Mouse (Mus musculus): ENCODE measurements around the gene Exph5.

Gene Exph5

DNA sequence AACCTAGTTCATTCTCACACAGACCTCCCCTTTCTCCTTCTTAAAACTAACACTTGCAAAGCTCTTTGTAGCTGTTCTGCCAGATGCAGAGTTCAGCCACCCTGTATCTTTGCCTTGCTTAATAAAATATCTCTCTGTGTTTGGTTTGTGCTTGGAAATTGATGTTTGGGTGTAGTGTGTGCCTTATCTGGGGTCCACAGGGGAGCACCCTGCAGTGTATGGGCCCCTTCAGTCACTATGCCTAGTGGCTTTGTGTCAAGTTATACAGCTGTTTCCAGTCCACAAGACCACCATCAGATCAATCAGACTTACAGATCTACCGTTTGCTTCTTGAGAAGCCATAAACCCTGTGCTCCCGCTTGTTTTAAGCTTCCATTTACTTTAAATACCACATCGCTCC, 108.0 kb downstream of the Exph5 start:
- no peak for DNase-seq

DNA sequence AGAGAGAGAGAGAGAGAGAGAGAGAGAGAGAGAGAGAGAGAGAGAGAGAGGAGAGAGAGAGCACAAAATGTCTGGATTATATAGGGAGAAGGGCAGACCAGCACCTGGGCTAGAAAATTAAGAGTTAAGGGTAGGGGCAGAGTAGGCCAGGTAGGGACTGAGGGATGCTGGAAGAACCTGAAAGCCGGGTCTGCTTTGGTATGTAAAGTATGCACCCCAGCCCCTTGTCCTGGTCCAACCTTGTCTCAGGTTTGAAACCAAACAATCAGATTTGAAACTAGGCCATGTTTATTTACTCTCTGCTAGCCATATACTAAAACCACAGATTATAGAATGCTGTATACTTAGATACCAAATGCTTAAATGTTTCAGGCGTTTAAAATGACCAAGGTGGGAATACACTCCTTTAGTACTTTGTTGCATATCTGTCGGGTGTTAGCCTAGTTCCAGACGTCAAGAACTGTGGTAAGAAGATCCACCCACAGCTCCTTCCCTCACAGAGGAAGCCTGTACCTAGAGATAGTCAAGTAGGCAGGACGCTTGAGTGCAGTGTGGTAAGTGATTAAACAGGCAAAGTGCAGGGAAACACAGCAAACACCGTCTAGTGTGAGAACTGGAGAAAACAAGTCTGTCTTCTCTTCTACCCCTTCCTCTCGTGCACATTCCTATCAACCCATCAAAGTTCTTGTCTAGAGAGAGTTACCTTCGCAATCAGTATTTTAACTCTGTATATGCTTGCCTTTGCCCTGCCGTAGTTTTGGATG, 120.8 kb downstream of the Exph5 start:
- DNase-seq = no peak

DNA sequence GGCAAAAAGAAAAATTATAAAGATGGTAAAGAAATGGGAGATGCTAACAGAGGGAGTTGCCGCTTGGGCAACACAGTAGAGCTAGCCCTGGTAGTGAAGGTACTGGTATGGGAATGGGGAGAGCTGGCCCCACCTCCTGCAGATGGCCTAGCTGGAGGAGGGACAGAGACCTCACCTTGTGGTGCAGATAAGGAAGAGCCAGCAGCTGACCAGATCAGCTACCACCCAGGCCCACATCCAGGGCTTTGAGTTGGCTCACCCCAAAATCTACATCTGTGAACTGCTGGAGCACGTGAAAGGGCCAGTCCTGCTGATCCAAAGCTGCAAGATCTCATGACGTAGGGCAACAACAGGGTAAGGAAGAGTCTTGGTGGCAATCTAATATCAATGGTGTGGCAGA, 125.3 kb downstream of the Exph5 start:
- DNase-seq = no peak
